In genomic region chr17:78201221-78202058, GRCm38 (mm10) we compare ENCODE assay signal across 9 mouse cellular contexts. TPM values are rescaled to one million over a fixed set of nuclear protein-coding genes. Genes with fewer than 3 reads are reported as not detected.
A peak's percentile ranks its signal among the peaks of the same experiment; 100 is the strongest.
DNase-seq lines count a peak whose midpoint lies in the region; ATAC-seq and TF ChIP-seq lines count a peak whose summit lies in the region.
"Had no signal": no experiment of that assay in that cellular context is flagged by ENCODE, and none has a peak within 500 bp of the region (broad histone marks: within the 10 kb centered on the region; RNA-seq: fewer than 3 reads in every experiment).

No protein-coding gene starts in this region.

- H3K4me1 ChIP-seq in cerebellum, adult 2 months (ENCODE audit: control insufficient read depth, insufficient read depth, low read length), result peaks cover 11% of the 10 kb centered on the region
- peaks cover 34% of the 10 kb centered on the region for H3K4me1 ChIP-seq in heart, embryonic 10.5 days
- peaks cover 46% of the 10 kb centered on the region for H3K4me1 ChIP-seq in kidney, embryonic 16.5 days (ENCODE audit: insufficient read depth, low read length)
- H3K4me1 ChIP-seq in midbrain, embryonic 10.5 days, result peaks cover 60% of the 10 kb centered on the region

- no peaks in the 10 kb centered on the region for H3K36me3 ChIP-seq in heart, embryonic 10.5 days
- H3K36me3 ChIP-seq in kidney, embryonic 16.5 days (ENCODE audit: insufficient read depth, low read length), result no peaks in the 10 kb centered on the region
- H3K36me3 ChIP-seq in midbrain, embryonic 10.5 days, result no peaks in the 10 kb centered on the region

- peak overlapping the region; percentile 99 for H3K27ac ChIP-seq in gastrocnemius, adult 2 months
- no peak overlapping the region for H3K27ac ChIP-seq in cerebellum, adult 2 months (ENCODE audit: insufficient read depth, low read length)
- peak overlapping the region; percentile 91 for H3K27ac ChIP-seq in heart, embryonic 10.5 days
- H3K27ac ChIP-seq in kidney, embryonic 16.5 days (ENCODE audit: low read length), result peak overlapping the region; percentile 95
- peak overlapping the region; percentile 95 for H3K27ac ChIP-seq in midbrain, embryonic 10.5 days (replicated peaks)

- ATAC-seq in kidney, embryonic 16.5 days (ENCODE audit: low FRiP score, low TSS enrichment), result peak; percentile 72

- H3K27me3 ChIP-seq in cerebellum, adult 2 months (ENCODE audit: control insufficient read depth, insufficient read depth, low read length), result no peaks in the 10 kb centered on the region
- H3K27me3 ChIP-seq in heart, embryonic 10.5 days (ENCODE audit: insufficient read depth, poor library complexity, severe bottlenecking), result peaks cover 42% of the 10 kb centered on the region
- no peaks in the 10 kb centered on the region for H3K27me3 ChIP-seq in kidney, embryonic 16.5 days (ENCODE audit: insufficient read depth, low read length)
- peaks cover 19% of the 10 kb centered on the region for H3K27me3 ChIP-seq in midbrain, embryonic 10.5 days (ENCODE audit: low read depth, poor library complexity, severe bottlenecking)
- H3K27me3 ChIP-seq: Patski had no signal

- peak overlapping the region; percentile 97 for H3K4me3 ChIP-seq in gastrocnemius, adult 2 months
- H3K4me3 ChIP-seq in cerebellum, adult 2 months (replicated peaks; ENCODE audit: insufficient read depth, low read depth, low read length), result peak overlapping the region; percentile 78
- H3K4me3 ChIP-seq in heart, embryonic 10.5 days, result peak overlapping the region; percentile 88
- peak overlapping the region; percentile 69 for H3K4me3 ChIP-seq in kidney, embryonic 16.5 days (ENCODE audit: low read length)
- H3K4me3 ChIP-seq in midbrain, embryonic 10.5 days, result peak overlapping the region; percentile 90

- TF ChIP-seq POLR2A in cerebellum, adult 2 months (IDR thresholded peaks at IDR 0.05; ENCODE audit: borderline replicate concordance, insufficient read depth, low read length), result no peak

- WGBS in cerebellum, adult 2 months, result 3% methylated on average over 39 of the region's 39 CpGs
- under 1% methylated on average over 39 of the region's 39 CpGs for WGBS in heart, embryonic 10.5 days
- WGBS in kidney, embryonic 16.5 days, result under 1% methylated on average over 39 of the region's 39 CpGs
- WGBS in midbrain, embryonic 10.5 days, result under 1% methylated on average over 39 of the region's 39 CpGs

- peak; percentile 67 for DNase-seq in gastrocnemius, adult 2 months
- no peak for DNase-seq in gastrocnemius, postnatal 14 days
- DNase-seq in CD4-positive, CD25-positive, alpha-beta regulatory T cell, adult 2 months (ENCODE audit: low read depth, low spot score), result peak; percentile 62
- peak; percentile 45 to 53 for DNase-seq in cerebellum, adult 2 months
- no peak for DNase-seq in heart, embryonic 10.5 days (ENCODE audit: low spot score)
- peak; percentile 47 for DNase-seq in midbrain, embryonic 10.5 days (ENCODE audit: low spot score)
- peak; percentile 37 for DNase-seq in testis, postnatal 14 days (ENCODE audit: low spot score)

- intact Hi-C loops in gastrocnemius, adult 2 months (cut with DNase I), result loop anchor here (1.0 to 2.0 kb wide), 2 partner anchors 91 to 250 kb away; no protein-coding TSS in a partner anchor
- intact Hi-C loops in gastrocnemius, postnatal 14 days (cut with DNase I; ENCODE audit: low total_unique reads), result no loop called here

- TF ChIP-seq CTCF in gastrocnemius, adult 2 months (IDR thresholded peaks at IDR 0.05), result no peak
- TF ChIP-seq CTCF in cerebellum, adult 2 months (IDR thresholded peaks at IDR 0.05; ENCODE audit: borderline replicate concordance, insufficient read depth, low read depth, low read length), result no peak

- no peaks in the 10 kb centered on the region for H3K9me3 ChIP-seq in heart, embryonic 10.5 days
- H3K9me3 ChIP-seq in kidney, embryonic 16.5 days (ENCODE audit: low read length), result no peaks in the 10 kb centered on the region
- no peaks in the 10 kb centered on the region for H3K9me3 ChIP-seq in midbrain, embryonic 10.5 days (replicated peaks)

- peak overlapping the region; percentile 85 for H3K4me2 ChIP-seq in kidney, embryonic 16.5 days (replicated peaks; ENCODE audit: low read depth, low read length)

- H3K9ac ChIP-seq in kidney, embryonic 16.5 days (replicated peaks; ENCODE audit: low read length), result peak overlapping the region; percentile 78

RNA-seq across cellular contexts. Expression of gene Crim1, which starts 1.4 kb away (rescaled TPM):
- 10 to 100 TPM; 37.5 to 46.3 TPM for total RNA-seq in gastrocnemius, adult 2 months (2021)
- 10 to 100 TPM; 19.3 to 20.1 TPM for total RNA-seq in gastrocnemius, postnatal 14 days (2021)
- polyA plus RNA-seq in cerebellum, adult 2 months (2012; rRNA removed), result 34.4 and 35.8 TPM in 2 replicates
- 2.0 and 3.6 TPM in 2 replicates for polyA plus RNA-seq in heart, embryonic 10.5 days (2016; fragmentation: Nextera tagmentation; extraction: Ambion mirVana)
- 5.3 and 5.4 TPM in 2 replicates for polyA plus RNA-seq in kidney, embryonic 16.5 days (2015; fragmentation: Nextera tagmentation; extraction: Ambion mirVana)
- polyA plus RNA-seq in midbrain, embryonic 10.5 days (2016; fragmentation: Nextera tagmentation; extraction: Ambion mirVana), result 2.8 and 4.9 TPM in 2 replicates

Comparison
In these comparisons a context has a peak if more than half of its experiments do, and no peak if none do; other contexts are left out.
1. DNase-seq: peak in gastrocnemius, adult 2 months (single experiment), CD4-positive, CD25-positive, alpha-beta regulatory T cell, adult 2 months (single experiment), cerebellum, adult 2 months (2 of 2), midbrain, embryonic 10.5 days (single experiment) and testis, postnatal 14 days (single experiment); none in gastrocnemius, postnatal 14 days (single experiment) and heart, embryonic 10.5 days (single experiment).
2. Peak in every context shown above with its lines, with median percentiles within 50 percentile points of each other: H3K4me3 ChIP-seq.